In genomic region chr13:107087355-107087754, GRCm38 (mm10) we compare ENCODE assay signal across 23 mouse cellular contexts.
DNase-seq lines count a peak whose midpoint lies in the region; ATAC-seq and TF ChIP-seq lines count a peak whose summit lies in the region.
"Had no signal": no experiment of that assay in that cellular context is flagged by ENCODE, and none has a peak within 500 bp of the region (broad histone marks: within the 10 kb centered on the region; RNA-seq: fewer than 3 reads in every experiment).

No protein-coding gene starts in this region.

- peak; percentile 78 for DNase-seq in heart, embryonic 10.5 days (ENCODE audit: low spot score)
- DNase-seq in heart, adult 8-10 months (ENCODE audit: low spot score): no peak
- peak; percentile 59 to 63 (median 61) for DNase-seq in liver, embryonic 14.5 days (ENCODE audit: low read depth in 3 of 3, low spot score in 3 of 3)
- DNase-seq in mesoderm, embryonic 11.5 days (ENCODE audit: low read depth, low spot score): peak; percentile 43
- DNase-seq in layer of hippocampus, postnatal 25 days (ENCODE audit: extremely low spot score in 1 of 2, low spot score in 1 of 2): no peak
- DNase-seq: adrenal gland, adult 8-10 months; cerebellum, adult 8-10 months; cerebellum, postnatal 36 days; heart, postnatal 14 days; kidney, adult 18-20 months; kidney, postnatal 4 days; left cerebral cortex, postnatal 4 days; right cerebral cortex, postnatal 25 days; spleen, adult 18-20 months; thymus, postnatal 14 days had no signal

- TF ChIP-seq EP300 in liver, embryonic 14.5 days (IDR thresholded peaks at IDR 0.05; ENCODE audit: low read depth): peak; percentile 81

- no peak overlapping the region for H3K27ac ChIP-seq in heart, embryonic 10.5 days
- peak overlapping the region; percentile 63 for H3K27ac ChIP-seq in liver, embryonic 14.5 days
- H3K27ac ChIP-seq in hindbrain, embryonic 13.5 days: no peak overlapping the region
- H3K27ac ChIP-seq: embryonic facial prominence, embryonic 13.5 days; forebrain, embryonic 13.5 days; limb, embryonic 15.5 days; midbrain, embryonic 13.5 days had no signal

- TF ChIP-seq CTCF in liver, embryonic 14.5 days (IDR thresholded peaks at IDR 0.05; ENCODE audit: low read depth): no peak

- H3K4me2 ChIP-seq in liver, embryonic 14.5 days (ENCODE audit: low read depth): peak overlapping the region; percentile 13; the same call in 1 of the 2 replicates
- no peak overlapping the region for H3K4me2 ChIP-seq in hindbrain, embryonic 13.5 days
- H3K4me2 ChIP-seq: embryonic facial prominence, embryonic 13.5 days; forebrain, embryonic 13.5 days; heart, embryonic 12.5 days; limb, embryonic 15.5 days; midbrain, embryonic 13.5 days had no signal

- H3K36me3 ChIP-seq in heart, embryonic 10.5 days: no peaks in the 10 kb centered on the region
- peaks cover 4% of the 10 kb centered on the region; the same call in 1 of the 2 replicates for H3K36me3 ChIP-seq in liver, embryonic 14.5 days (replicated peaks; ENCODE audit: control insufficient read depth, insufficient read depth, low read depth)
- H3K36me3 ChIP-seq in hindbrain, embryonic 13.5 days: no peaks in the 10 kb centered on the region
- H3K36me3 ChIP-seq: embryonic facial prominence, embryonic 13.5 days; heart, embryonic 12.5 days; limb, embryonic 15.5 days; midbrain, embryonic 13.5 days had no signal

- no peak overlapping the region for H3K4me3 ChIP-seq in heart, embryonic 10.5 days
- H3K4me3 ChIP-seq in liver, embryonic 14.5 days (ENCODE audit: insufficient read depth in 1 of 2, low read depth in 2 of 2, low read length in 2 of 2): no peak overlapping the region
- no peak overlapping the region for H3K4me3 ChIP-seq in hindbrain, embryonic 13.5 days
- H3K4me3 ChIP-seq: embryonic facial prominence, embryonic 13.5 days; erythroblast, embryonic 14.5 days; forebrain, embryonic 13.5 days; heart, embryonic 12.5 days; limb, embryonic 15.5 days; midbrain, embryonic 13.5 days had no signal

- ATAC-seq in common myeloid progenitor, adult 5-6 weeks (replicated peaks; ENCODE audit: low read depth, poor library complexity, severe bottlenecking): peak; percentile 39; the same call in 1 of the 2 replicates
- peak; percentile 89 for ATAC-seq in liver, embryonic 14.5 days (ENCODE audit: insufficient read depth)
- ATAC-seq in hindbrain, embryonic 13.5 days (ENCODE audit: low FRiP score): no peak
- ATAC-seq: forebrain, embryonic 13.5 days; midbrain, embryonic 13.5 days had no signal

- no peaks in the 10 kb centered on the region for H3K9me3 ChIP-seq in heart, embryonic 10.5 days
- H3K9me3 ChIP-seq in liver, embryonic 14.5 days (ENCODE audit: control insufficient read depth, low read length): no peaks in the 10 kb centered on the region
- H3K9me3 ChIP-seq in hindbrain, embryonic 13.5 days: no peaks in the 10 kb centered on the region
- H3K9me3 ChIP-seq: embryonic facial prominence, embryonic 13.5 days; forebrain, embryonic 13.5 days; limb, embryonic 15.5 days; midbrain, embryonic 13.5 days had no signal

- WGBS in heart, embryonic 10.5 days: 63% methylated on average over 6 of the region's 6 CpGs
- 39% methylated on average over 6 of the region's 6 CpGs for WGBS in liver, embryonic 14.5 days (ENCODE audit: insufficient replicate concordance)
- 71% methylated on average over 6 of the region's 6 CpGs for WGBS in hindbrain, embryonic 13.5 days

- no peaks in the 10 kb centered on the region; the same call in 1 of the 2 replicates for H3K4me1 ChIP-seq in heart, embryonic 10.5 days
- peaks cover 18 to 21% of the 10 kb centered on the region in 2 experiments for H3K4me1 ChIP-seq in liver, embryonic 14.5 days (replicated peaks; ENCODE audit: control insufficient read depth in 2 of 2, insufficient read depth in 2 of 2, low read length in 1 of 2)
- no peaks in the 10 kb centered on the region for H3K4me1 ChIP-seq in hindbrain, embryonic 13.5 days (replicated peaks)
- H3K4me1 ChIP-seq: embryonic facial prominence, embryonic 13.5 days; forebrain, embryonic 13.5 days; limb, embryonic 15.5 days; midbrain, embryonic 13.5 days had no signal

- H3K27me3 ChIP-seq in heart, embryonic 10.5 days (ENCODE audit: insufficient read depth, poor library complexity, severe bottlenecking): no peaks in the 10 kb centered on the region
- H3K27me3 ChIP-seq in liver, embryonic 14.5 days (ENCODE audit: control insufficient read depth, insufficient read depth, low read length): no peaks in the 10 kb centered on the region
- no peaks in the 10 kb centered on the region for H3K27me3 ChIP-seq in hindbrain, embryonic 13.5 days
- H3K27me3 ChIP-seq: embryonic facial prominence, embryonic 13.5 days; forebrain, embryonic 13.5 days; heart, embryonic 12.5 days; limb, embryonic 15.5 days; midbrain, embryonic 13.5 days had no signal

- H3K9ac ChIP-seq in liver, embryonic 14.5 days (replicated peaks): peak overlapping the region; percentile 13; the same call in 1 of the 2 replicates
- H3K9ac ChIP-seq in hindbrain, embryonic 13.5 days: no peak overlapping the region
- H3K9ac ChIP-seq: embryonic facial prominence, embryonic 13.5 days; forebrain, embryonic 13.5 days; heart, embryonic 12.5 days; limb, embryonic 15.5 days; midbrain, embryonic 13.5 days had no signal

Comparison
In these comparisons a context has a peak if more than half of its experiments do, and no peak if none do; other contexts are left out.
1. DNase-seq: peak in heart, embryonic 10.5 days (single experiment), liver, embryonic 14.5 days (3 of 3) and mesoderm, embryonic 11.5 days (single experiment); none in heart, adult 8-10 months (single experiment) and layer of hippocampus, postnatal 25 days (0 of 2).